Mouse (Mus musculus): ENCODE results near the gene Ccl17.

The Ccl17 gene

GRCm38 (mm10) chr8:94789256-94789955, 20.8 kb upstream of the Ccl17 start:
- DNase-seq (ENCODE audit: low spot score in 2 of 2): no peak

GRCm38 (mm10) chr8:94794368-94794767, 15.9 kb upstream of the Ccl17 start:
- DNase-seq (ENCODE audit: low spot score in 2 of 2): no peak

GRCm38 (mm10) chr8:94794782-94795181, 15.5 kb upstream of the Ccl17 start:
- no peak for DNase-seq (ENCODE audit: low spot score in 2 of 2)

GRCm38 (mm10) chr8:94800278-94800968, 9.8 kb upstream of the Ccl17 start:
- DNase-seq (ENCODE audit: low spot score in 2 of 2): no peak

GRCm38 (mm10) chr8:94801293-94802095, 8.8 kb upstream of the Ccl17 start:
- no peak for DNase-seq (ENCODE audit: low spot score in 2 of 2)

GRCm38 (mm10) chr8:94802375-94802774, 7.9 kb upstream of the Ccl17 start:
- no peak for DNase-seq (ENCODE audit: low spot score in 2 of 2)

GRCm38 (mm10) chr8:94803551-94803950, 6.7 kb upstream of the Ccl17 start:
- DNase-seq (ENCODE audit: low spot score in 2 of 2): no peak

GRCm38 (mm10) chr8:94804546-94805340, 5.5 kb upstream of the Ccl17 start:
- DNase-seq (ENCODE audit: low spot score in 2 of 2): no peak

- DNase-seq (ENCODE audit: low spot score in 2 of 2): no peak
Measured at GRCm38 (mm10) chr8:94805811-94806210, 4.4 kb upstream of the Ccl17 start.

- DNase-seq (ENCODE audit: low spot score in 2 of 2): peak in 1 of 2 experiments; percentile 28
Measured at GRCm38 (mm10) chr8:94807506-94807905, 2.7 kb upstream of the Ccl17 start.

GRCm38 (mm10) chr8:94808372-94808771, 1.9 kb upstream of the Ccl17 start:
- no peak for DNase-seq (ENCODE audit: low spot score in 2 of 2)

- no peak for DNase-seq (ENCODE audit: low spot score in 2 of 2)
Measured at GRCm38 (mm10) chr8:94810855-94811254, 602 bp downstream of the Ccl17 start.

GRCm38 (mm10) chr8:94811654-94812053, 1.4 kb downstream of the Ccl17 start:
- DNase-seq (ENCODE audit: low spot score in 2 of 2): peak in 1 of 2 experiments; percentile 26

GRCm38 (mm10) chr8:94812645-94813098, 2.4 kb downstream of the Ccl17 start:
- DNase-seq (ENCODE audit: low spot score in 2 of 2): peak; percentile 65 to 81

GRCm38 (mm10) chr8:94814556-94814955, 4.3 kb downstream of the Ccl17 start:
- DNase-seq (ENCODE audit: low spot score in 2 of 2): no peak

- no peak for DNase-seq (ENCODE audit: low spot score in 2 of 2)
Measured at GRCm38 (mm10) chr8:94817933-94818332, 7.7 kb downstream of the Ccl17 start.

- DNase-seq (ENCODE audit: low spot score in 2 of 2): no peak
Measured at GRCm38 (mm10) chr8:94819671-94820179, 9.5 kb downstream of the Ccl17 start.

GRCm38 (mm10) chr8:94820553-94820952, 10.3 kb downstream of the Ccl17 start:
- no peak for DNase-seq (ENCODE audit: low spot score in 2 of 2)

- no peak for DNase-seq (ENCODE audit: low spot score in 2 of 2)
Measured at GRCm38 (mm10) chr8:94821381-94821780, 11.1 kb downstream of the Ccl17 start.

GRCm38 (mm10) chr8:94822637-94823560, 12.6 kb downstream of the Ccl17 start:
- peak in 1 of 2 experiments; percentile 34 for DNase-seq (ENCODE audit: low spot score in 2 of 2)

All from urinary bladder, postnatal 4 days (tissue).